Mouse (Mus musculus) heart, embryonic 14.5 days (tissue): ENCODE data around the gene Commd9. TPM values are rescaled to one million over a fixed set of nuclear protein-coding genes. Genes with fewer than 3 reads are reported as not detected.

ENCODE experiments used
- ATAC-seq: fragments of 200-750 bp; cut with Nextera tagmentation; 2 replicates; pipeline ENCODE4 v1.8.0; 2017; ENCODE audit warnings: low read depth, moderate TSS enrichment; ENCODE audit not compliant: insufficient number of reproducible peaks, insufficient read depth, low FRiP score
- H3K27ac ChIP-seq, 2 experiments: fragments of 200-500 bp in 1 of 2; fragments of 300-500 bp in 1 of 2; sonication (generic) in 1 of 2; replicated peaks in 1 of 2; 2 replicates each; pipeline ENCODE4 v1.5.1; 2012 to 2014; ENCODE audit warnings: low read depth in 2 of 2, low read length in 2 of 2, control low read depth in 1 of 2, mild to moderate bottlenecking in 1 of 2, mixed read lengths in 1 of 2; ENCODE audit not compliant: control insufficient read depth in 1 of 2, insufficient read depth in 1 of 2
- H3K27me3 ChIP-seq: fragments of 300-500 bp; sonication (generic); 2 replicates; pipeline ENCODE4 v1.6.1; 2014; ENCODE audit warnings: mild to moderate bottlenecking, low read length, control low read depth; ENCODE audit not compliant: control insufficient read depth, insufficient read depth
- H3K36me3 ChIP-seq: fragments of 300-500 bp; sonication (generic); 2 replicates; pipeline ENCODE4 v1.6.1; 2014; ENCODE audit warnings: mild to moderate bottlenecking, control low read depth, low read length, mixed read lengths; ENCODE audit not compliant: control insufficient read depth, insufficient read depth
- H3K4me1 ChIP-seq, 2 experiments: fragments of 200-500 bp in 1 of 2; fragments of 300-500 bp in 1 of 2; sonication (generic) in 1 of 2; 2 replicates each; pipeline ENCODE4 v1.6.1; 2012 to 2014; ENCODE audit warnings: low read length in 2 of 2, control low read depth in 1 of 2, mixed read lengths in 1 of 2; ENCODE audit not compliant: control insufficient read depth in 2 of 2, insufficient read depth in 2 of 2
- H3K4me2 ChIP-seq: fragments of 300-500 bp; sonication (generic); 2 replicates; pipeline ENCODE4 v1.6.1; 2014; ENCODE audit warnings: mild to moderate bottlenecking, low read length
- H3K4me3 ChIP-seq, 2 experiments: fragments of 200-500 bp in 1 of 2; fragments of 300-500 bp in 1 of 2; sonication (generic) in 1 of 2; 2 replicates each; pipeline ENCODE4 v1.5.1; 2012 to 2014; ENCODE audit warnings: low read length in 2 of 2, mild to moderate bottlenecking in 2 of 2, control low read depth in 1 of 2, low read depth in 1 of 2, moderate library complexity in 1 of 2; ENCODE audit not compliant: control insufficient read depth in 1 of 2, insufficient read depth in 1 of 2
- H3K9ac ChIP-seq: fragments of 300-500 bp; sonication (generic); 2 replicates; pipeline ENCODE4 v1.6.1; 2014; ENCODE audit warnings: mild to moderate bottlenecking, low read length
- H3K9me3 ChIP-seq: fragments of 300-500 bp; sonication (generic); 2 replicates; pipeline ENCODE4 v1.6.1; 2016; ENCODE audit warnings: low read length, control low read depth; ENCODE audit not compliant: control insufficient read depth
- WGBS: fragments of 180-500 bp; shearing (Covaris S2); extraction: QIAGEN DNeasy Blood & Tissue Kit; methylation state at CpG from one replicate; pipeline ENCODE4 v1.1.7; 2014; 5-methylcytosine and 5-hydroxymethylcytosine counted together
- polyA plus RNA-seq: library from polyadenylated mRNA; unstranded; fragments of >200 nt; fragmentation: Nextera tagmentation; extraction: Ambion mirVana; gene quantifications from 2 replicates; pipeline ENCODE4 v1.2.1, GENCODE M21; 2014

Commd9 gene
- polyA plus RNA-seq: 53.5 and 57.8 TPM in 2 replicates

DNA sequence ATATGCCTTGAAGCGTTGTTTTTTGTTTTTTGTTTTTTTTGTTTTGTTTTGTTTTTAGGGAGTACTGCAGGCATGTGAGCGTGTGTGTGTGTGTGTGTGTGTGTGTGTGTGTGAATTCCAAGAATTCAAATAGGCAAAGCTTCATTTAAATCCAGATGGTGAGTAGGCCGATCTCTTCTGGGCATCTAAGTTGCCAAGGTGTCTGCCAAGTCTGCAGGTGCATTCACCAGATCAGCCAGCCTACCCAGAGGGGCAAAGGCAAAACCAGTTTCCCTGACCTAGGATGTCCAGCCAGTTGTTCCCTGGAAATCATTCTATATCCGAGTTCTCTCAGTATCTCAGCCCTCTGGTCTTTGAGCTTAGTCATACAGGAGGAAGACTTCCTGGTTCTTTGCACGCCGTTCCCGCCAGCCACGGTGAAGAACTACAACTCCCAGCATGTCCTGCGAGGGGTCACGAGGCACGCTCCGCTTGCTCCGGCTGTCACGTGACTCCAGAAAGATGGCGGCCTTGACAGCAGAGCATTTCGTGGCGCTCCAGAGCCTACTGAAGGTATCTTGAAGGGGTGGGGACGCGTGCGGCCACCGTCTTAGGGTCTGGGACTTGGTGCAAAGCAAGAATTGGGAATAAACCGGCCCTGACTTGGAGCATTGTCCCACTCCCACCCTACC lies at the start of gene Commd9:
Gene Commd9 (plus strand): TSS at position 480 of the 671 bp plus-strand sequence.
- peak within 1 kb of the TSS; percentile 71 to 85 for H3K4me3 ChIP-seq
- peak; percentile 92 for ATAC-seq
- no peaks in the 10 kb centered on the region for H3K27me3 ChIP-seq
- H3K36me3 ChIP-seq: no peaks in the 10 kb centered on the region
- peak within 1 kb of the TSS; percentile 74 for H3K4me2 ChIP-seq
- H3K27ac ChIP-seq: peak within 1 kb of the TSS in 1 of 2 experiments; percentile 44; a peak in 1 of 4 replicates
- 13% methylated on average over 22 of the region's 22 CpGs for WGBS
- peaks cover 0 to 7% of the 10 kb centered on the region in 2 experiments; a peak in 1 of 4 replicates for H3K4me1 ChIP-seq
- H3K9me3 ChIP-seq: no peaks in the 10 kb centered on the region
- peak within 1 kb of the TSS; percentile 81 for H3K9ac ChIP-seq

DNA sequence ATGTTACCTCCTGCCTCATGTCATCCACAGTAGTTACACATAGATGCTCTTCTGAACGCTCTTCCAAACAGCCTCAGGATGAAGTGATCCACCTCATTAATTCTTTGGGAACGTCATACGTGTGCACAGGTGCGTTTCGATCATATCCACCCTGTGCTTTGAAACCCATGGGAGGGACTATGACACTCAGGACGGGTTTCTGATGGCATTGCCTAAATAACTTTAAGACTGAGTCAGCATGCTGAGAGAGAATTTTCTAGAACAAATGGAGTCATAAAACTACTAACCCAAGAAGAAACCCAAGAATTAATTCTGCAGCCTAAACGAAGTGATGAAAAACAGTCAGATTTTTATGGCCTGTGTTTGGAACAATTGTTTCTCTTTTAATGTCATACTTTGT lies 43.3 kb upstream of the Commd9 start:
- Histone ChIP-seq H3K4me2 (no peak overlapping the region), H3K4me3 (no peak overlapping the region), H3K4me1 (no peaks in the 10 kb centered on the region), H3K9me3 (no peaks in the 10 kb centered on the region), H3K27me3 (no peaks in the 10 kb centered on the region), H3K27ac (no peak overlapping the region), H3K36me3 (no peaks in the 10 kb centered on the region), H3K9ac (no peak overlapping the region)
- WGBS: 74% methylated on average over 7 of the region's 7 CpGs
- ATAC-seq: no peak

DNA sequence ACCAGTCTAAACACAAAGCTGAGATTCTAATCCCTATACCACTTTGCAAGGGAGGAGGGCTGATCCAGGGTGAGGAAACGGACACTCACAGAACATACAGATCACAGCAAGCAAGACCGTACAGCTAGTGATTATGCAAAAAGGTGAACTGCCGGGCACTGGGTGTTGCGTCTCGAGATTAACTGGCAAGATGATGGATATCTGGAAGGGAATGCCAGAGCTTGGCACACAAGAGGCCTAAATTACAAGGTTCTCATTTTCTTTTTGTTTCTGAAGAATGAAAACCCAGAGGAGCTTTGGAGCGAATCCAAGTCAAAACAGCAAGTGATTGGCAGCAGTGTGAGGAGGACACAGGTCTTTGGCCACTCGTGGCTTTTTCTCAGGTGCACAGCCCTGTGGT lies 31.3 kb upstream of the Commd9 start:
- Histone ChIP-seq H3K36me3 (no peaks in the 10 kb centered on the region), H3K9ac (no peak overlapping the region), H3K9me3 (no peaks in the 10 kb centered on the region), H3K4me1 (no peaks in the 10 kb centered on the region), H3K27ac (no peak overlapping the region), H3K27me3 (no peaks in the 10 kb centered on the region), H3K4me3 (no peak overlapping the region), H3K4me2 (no peak overlapping the region)
- 73% methylated on average over 7 of the region's 7 CpGs for WGBS
- ATAC-seq: no peak

DNA sequence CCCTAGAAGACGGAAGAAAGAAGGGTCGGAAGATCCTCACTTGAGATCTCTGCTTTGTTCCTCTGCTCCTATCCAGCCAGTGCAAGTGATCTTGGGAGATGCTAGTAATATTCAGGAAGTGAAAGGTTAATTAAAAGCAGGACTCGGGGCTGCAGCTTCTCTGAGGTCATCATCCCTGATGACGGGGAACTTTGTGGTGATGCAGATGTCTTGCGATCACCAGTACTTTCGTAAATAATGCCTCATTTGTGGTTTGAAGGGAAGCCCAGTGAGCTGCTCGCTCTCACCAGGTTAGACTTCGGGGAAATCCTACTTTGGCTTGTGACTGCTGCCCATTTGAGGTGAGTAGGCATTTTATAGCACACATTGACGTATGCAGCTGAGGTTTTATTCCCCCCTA lies 29.9 kb upstream of the Commd9 start:
- Histone ChIP-seq H3K4me2 (no peak overlapping the region), H3K27ac (no peak overlapping the region), H3K9ac (no peak overlapping the region), H3K27me3 (no peaks in the 10 kb centered on the region), H3K36me3 (no peaks in the 10 kb centered on the region), H3K4me3 (no peak overlapping the region), H3K9me3 (no peaks in the 10 kb centered on the region), H3K4me1 (no peaks in the 10 kb centered on the region)
- no peak for ATAC-seq
- 80% methylated on average over 9 of the region's 9 CpGs for WGBS

DNA sequence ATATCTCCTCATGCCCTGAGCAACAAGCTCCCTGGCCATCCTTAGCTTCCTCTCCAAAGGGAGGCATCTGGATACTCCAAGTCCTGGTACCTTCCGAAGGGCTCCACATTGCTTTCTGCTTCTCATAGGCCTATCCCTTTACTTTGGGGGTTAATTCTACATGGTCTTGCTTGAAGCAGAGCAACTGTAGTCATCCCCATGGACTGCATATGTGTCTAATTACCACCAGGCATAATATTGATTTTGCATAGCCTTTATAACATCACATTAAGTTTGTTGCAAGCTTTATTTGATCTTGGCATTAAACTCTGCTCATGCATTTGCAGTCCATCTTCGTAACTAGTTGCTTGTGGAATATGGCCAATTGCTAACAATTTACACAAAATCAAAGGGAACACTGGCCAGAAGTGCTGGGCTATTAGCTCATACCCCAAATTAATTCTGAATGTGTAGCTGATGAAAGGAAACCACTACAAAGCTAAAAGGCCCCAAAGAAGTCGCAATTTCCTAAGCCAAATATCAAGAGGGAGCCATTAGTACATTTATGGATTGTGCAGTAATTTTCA lies 25.0 kb upstream of the Commd9 start:
- Histone ChIP-seq H3K9ac (no peak overlapping the region), H3K36me3 (no peaks in the 10 kb centered on the region)
- 81% methylated on average over 3 of the region's 3 CpGs for WGBS

DNA sequence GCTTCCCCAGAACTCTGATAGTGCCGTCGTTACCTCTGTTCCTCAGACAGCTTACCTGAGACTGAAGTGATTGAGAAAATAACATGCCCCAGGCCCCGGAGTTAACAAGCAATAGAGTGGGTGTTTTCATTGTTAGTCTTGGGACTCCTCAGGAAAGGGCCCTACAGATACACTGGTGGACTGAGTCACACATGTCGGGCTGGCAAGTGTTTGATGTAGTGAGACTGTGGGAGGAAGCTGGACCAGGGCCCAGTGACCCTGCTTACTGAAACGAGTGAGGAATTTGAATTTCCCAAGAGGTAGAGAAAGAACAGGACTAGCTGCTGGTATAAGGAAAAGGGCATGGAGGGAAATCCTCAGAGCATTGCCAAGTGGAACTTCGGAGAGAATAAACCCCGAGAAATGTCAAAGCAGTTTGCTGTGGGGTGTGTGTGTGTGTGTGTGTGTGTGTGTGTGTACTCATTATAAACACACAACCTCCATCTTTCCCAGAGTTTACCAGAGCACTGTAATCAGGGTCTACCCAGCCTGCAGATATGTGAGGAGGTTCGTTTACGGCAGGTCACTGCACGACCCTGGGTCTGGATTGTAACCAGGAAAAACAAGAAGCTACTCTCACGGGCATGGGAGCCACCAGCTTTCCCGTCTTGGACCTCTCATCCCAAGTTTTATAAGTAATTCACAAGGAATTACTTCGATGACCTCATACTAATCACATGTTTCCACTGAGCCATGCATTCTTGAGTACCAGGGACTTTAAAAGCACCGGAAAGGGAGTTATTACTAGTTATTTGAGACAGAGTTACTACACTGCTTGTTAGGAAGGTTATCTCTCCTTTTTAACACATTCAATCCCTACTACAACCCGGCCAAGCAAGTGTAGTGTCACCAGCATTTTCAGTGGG lies 23.6 kb upstream of the Commd9 start:
- peak overlapping the region; percentile 35 to 66; a peak in 2 of 4 replicates for H3K27ac ChIP-seq
- WGBS: 49% methylated on average over 15 of the region's 15 CpGs
- peak overlapping the region; percentile 18; the same call in 1 of the 2 replicates for H3K4me2 ChIP-seq
- H3K27me3 ChIP-seq: no peaks in the 10 kb centered on the region
- H3K9me3 ChIP-seq: no peaks in the 10 kb centered on the region
- H3K9ac ChIP-seq: no peak overlapping the region
- H3K4me3 ChIP-seq: no peak overlapping the region
- peaks cover 0 to 11% of the 10 kb centered on the region in 2 experiments; a peak in 2 of 4 replicates for H3K4me1 ChIP-seq
- ATAC-seq: no peak
- no peaks in the 10 kb centered on the region for H3K36me3 ChIP-seq

More for the DNA sequence above, 25.0 kb upstream of the Commd9 start:
- H3K27ac ChIP-seq: no peak overlapping the region
- H3K27me3 ChIP-seq: no peaks in the 10 kb centered on the region
- H3K4me1 ChIP-seq: peaks cover 0 to 11% of the 10 kb centered on the region in 2 experiments; a peak in 2 of 4 replicates
- no peaks in the 10 kb centered on the region for H3K9me3 ChIP-seq
- no peak overlapping the region for H3K4me2 ChIP-seq
- no peak overlapping the region for H3K4me3 ChIP-seq
- ATAC-seq: no peak

DNA sequence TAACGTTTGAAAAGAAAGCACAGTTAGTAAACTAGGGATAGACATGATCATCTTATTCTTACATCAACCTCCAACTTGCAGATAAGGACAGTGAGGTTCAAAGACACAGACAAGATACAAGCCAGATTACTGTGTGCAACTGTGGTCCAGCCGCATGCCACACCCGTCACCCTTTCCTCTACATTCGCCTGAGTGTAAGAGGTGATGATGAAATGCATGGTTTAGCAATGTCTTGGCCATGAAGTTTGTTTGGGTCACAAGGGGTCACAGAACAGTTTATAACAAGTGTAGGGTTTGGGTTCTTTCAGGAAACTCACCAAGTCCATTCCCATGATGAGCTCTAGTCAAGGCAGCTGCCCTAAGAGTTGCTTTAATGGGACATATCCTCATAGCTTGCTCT lies 17.4 kb upstream of the Commd9 start:
- 82% methylated on average over 4 of the region's 4 CpGs for WGBS
- no peaks in the 10 kb centered on the region for H3K27me3 ChIP-seq
- no peak for ATAC-seq
- H3K4me1 ChIP-seq: peaks cover 0 to 3% of the 10 kb centered on the region in 2 experiments; a peak in 2 of 4 replicates
- H3K9ac ChIP-seq: no peak overlapping the region
- no peaks in the 10 kb centered on the region for H3K36me3 ChIP-seq
- no peak overlapping the region for H3K27ac ChIP-seq
- H3K4me3 ChIP-seq: no peak overlapping the region
- H3K4me2 ChIP-seq: no peak overlapping the region
- no peaks in the 10 kb centered on the region for H3K9me3 ChIP-seq
